Mouse (Mus musculus): ENCODE measurements at regions not wholly inside any gene's neighbourhood (a gene's known extent, or its start where the extent isn't known, plus 50 kb on each side); places are given as distances from the start of the nearest gene placed in this dataset.

DNA sequence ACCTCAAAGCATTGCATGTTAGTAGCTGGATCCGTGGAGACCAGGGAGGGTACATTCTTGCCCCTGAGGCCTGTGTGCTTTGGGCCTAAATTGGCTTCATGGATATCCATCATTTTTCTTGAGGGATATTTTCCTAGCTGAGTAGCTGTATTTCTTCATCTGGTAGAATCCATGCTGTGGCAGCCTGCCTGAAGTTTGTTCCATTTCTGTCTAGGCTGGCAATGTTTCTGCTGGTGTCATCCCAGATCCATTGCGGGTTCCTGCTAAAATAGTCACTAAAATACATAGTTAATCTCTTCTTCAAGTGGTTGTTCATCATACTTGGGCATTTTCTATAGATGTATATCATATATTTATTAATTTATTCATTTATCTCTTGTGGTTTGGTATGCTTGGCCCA, 253.7 kb downstream of the Olfm4 start:
- 82% methylated on average over 2 of the region's 2 CpGs for WGBS
- Histone ChIP-seq H3K9me3 (ENCODE audit: low read length) (no peaks in the 10 kb centered on the region), H3K4me2 (ENCODE audit: low read depth, low read length) (no peak overlapping the region), H3K4me3 (ENCODE audit: low read length) (no peak overlapping the region), H3K9ac (replicated peaks; ENCODE audit: low read length) (no peak overlapping the region), H3K27ac (no peak overlapping the region), H3K36me3 (ENCODE audit: insufficient read depth, low read length) (no peaks in the 10 kb centered on the region), H3K4me1 (ENCODE audit: insufficient read depth, low read length) (no peaks in the 10 kb centered on the region), H3K27me3 (ENCODE audit: insufficient read depth, low read length) (no peaks in the 10 kb centered on the region)
- TF ChIP-seq CTCF (IDR thresholded peaks at IDR 0.05; ENCODE audit: low read depth): no peak
- ATAC-seq (no peak), DNase-seq (ENCODE audit: low spot score) (no peak)

DNA sequence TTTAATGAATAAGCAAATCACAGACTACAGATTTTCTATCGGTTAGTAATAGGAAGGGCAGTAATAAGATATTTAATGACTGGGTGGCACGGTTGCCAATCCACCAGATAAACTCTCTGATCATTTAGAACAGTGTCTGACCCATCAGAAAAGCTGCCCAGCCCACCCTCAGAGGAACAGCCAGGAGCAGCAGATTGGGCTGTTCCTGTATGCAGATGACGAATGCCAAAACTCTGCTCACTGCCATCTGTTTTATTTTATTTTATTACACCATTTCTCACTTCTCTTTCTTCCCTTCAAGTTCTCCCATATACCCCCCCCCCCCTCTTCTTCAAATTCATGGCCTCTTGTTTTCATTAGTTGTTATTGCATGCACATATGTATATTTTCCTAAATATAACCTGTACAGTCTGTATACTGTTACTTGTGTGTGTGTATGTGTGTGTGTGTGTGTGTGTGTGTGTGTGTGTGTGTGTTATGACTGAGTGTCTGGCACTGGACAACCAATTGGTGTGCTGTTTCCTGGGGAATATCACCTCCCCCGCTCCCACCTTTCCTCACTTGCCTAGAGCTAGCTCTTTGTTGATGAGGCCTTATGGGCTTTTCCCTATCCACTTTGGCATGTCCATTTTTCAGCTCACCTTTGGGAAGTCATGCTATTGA, 260.9 kb downstream of the Olfm4 start:
- Histone ChIP-seq H3K4me3 (ENCODE audit: low read length) (no peak overlapping the region), H3K4me1 (ENCODE audit: insufficient read depth, low read length) (no peaks in the 10 kb centered on the region), H3K9ac (replicated peaks; ENCODE audit: low read length) (no peak overlapping the region), H3K36me3 (ENCODE audit: insufficient read depth, low read length) (no peaks in the 10 kb centered on the region), H3K4me2 (ENCODE audit: low read depth, low read length) (no peak overlapping the region), H3K27me3 (ENCODE audit: insufficient read depth, low read length) (no peaks in the 10 kb centered on the region), H3K9me3 (ENCODE audit: low read length) (no peaks in the 10 kb centered on the region), H3K27ac (no peak overlapping the region)
- DNase-seq (ENCODE audit: low spot score): no peak
- 73% methylated on average over 4 of the region's 4 CpGs for WGBS
- no peak for ATAC-seq
- no peak for TF ChIP-seq CTCF (IDR thresholded peaks at IDR 0.05; ENCODE audit: low read depth)

DNA sequence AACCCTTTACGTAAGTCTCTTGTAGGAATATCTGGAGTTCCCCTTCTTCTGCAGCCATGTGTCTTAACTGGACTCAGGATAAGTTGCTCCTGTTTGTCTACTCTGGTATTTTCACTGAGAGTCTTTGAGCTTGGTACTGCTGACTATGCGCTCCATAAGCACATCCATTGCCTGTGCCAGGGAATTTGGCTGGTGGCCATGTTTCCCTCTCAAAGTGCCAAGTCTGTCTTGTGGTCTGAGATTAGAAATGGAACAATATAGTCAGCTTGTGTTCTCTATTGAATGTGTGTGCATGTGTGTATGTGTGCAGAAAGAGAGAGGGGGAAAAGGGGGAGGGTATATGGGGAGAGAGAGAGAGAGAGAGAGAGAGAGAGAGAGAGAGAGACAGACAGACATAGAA, 263.7 kb downstream of the Olfm4 start:
- DNase-seq (ENCODE audit: low spot score) (peak; percentile 59), ATAC-seq (peak; percentile 38; the same call in 1 of the 2 replicates)
- TF ChIP-seq CTCF (IDR thresholded peaks at IDR 0.05; ENCODE audit: low read depth): no peak
- Histone ChIP-seq H3K9me3 (ENCODE audit: low read length) (no peaks in the 10 kb centered on the region), H3K4me3 (ENCODE audit: low read length) (no peak overlapping the region), H3K4me2 (ENCODE audit: low read depth, low read length) (no peak overlapping the region), H3K9ac (replicated peaks; ENCODE audit: low read length) (no peak overlapping the region), H3K27ac (no peak overlapping the region), H3K27me3 (ENCODE audit: insufficient read depth, low read length) (no peaks in the 10 kb centered on the region), H3K4me1 (ENCODE audit: insufficient read depth, low read length) (no peaks in the 10 kb centered on the region), H3K36me3 (ENCODE audit: insufficient read depth, low read length) (no peaks in the 10 kb centered on the region)
- 58% methylated on average over 2 of the region's 2 CpGs for WGBS

DNA sequence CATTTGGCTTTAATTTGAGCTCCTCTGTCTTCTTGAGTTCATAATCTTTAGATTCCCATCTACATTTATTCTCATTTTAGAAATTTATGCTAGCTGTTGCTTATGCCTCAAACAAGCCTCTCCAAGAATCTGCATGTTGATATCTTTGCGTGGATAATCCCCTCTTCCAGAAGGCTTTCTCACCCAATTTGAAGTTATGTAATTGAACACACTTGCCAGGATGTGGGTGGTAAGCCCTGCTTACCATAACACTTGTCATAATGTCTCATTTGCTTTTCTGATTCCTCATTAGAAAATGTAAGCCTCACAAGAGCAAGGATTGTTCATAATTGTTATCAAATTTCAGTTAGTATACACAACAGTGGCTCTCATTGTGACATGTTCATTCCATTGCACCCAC, 266.0 kb downstream of the Olfm4 start:
- no peak for ATAC-seq
- Histone ChIP-seq H3K36me3 (ENCODE audit: insufficient read depth, low read length) (no peaks in the 10 kb centered on the region), H3K4me2 (ENCODE audit: low read depth, low read length) (no peak overlapping the region), H3K4me3 (ENCODE audit: low read length) (no peak overlapping the region), H3K27ac (no peak overlapping the region), H3K27me3 (ENCODE audit: insufficient read depth, low read length) (no peaks in the 10 kb centered on the region), H3K9ac (replicated peaks; ENCODE audit: low read length) (no peak overlapping the region), H3K4me1 (ENCODE audit: insufficient read depth, low read length) (no peaks in the 10 kb centered on the region), H3K9me3 (ENCODE audit: low read length) (no peaks in the 10 kb centered on the region)
- DNase-seq (ENCODE audit: low spot score): no peak
- no peak for TF ChIP-seq CTCF (IDR thresholded peaks at IDR 0.05; ENCODE audit: low read depth)
- 76% methylated on average over 1 of the region's 1 CpGs for WGBS

DNA sequence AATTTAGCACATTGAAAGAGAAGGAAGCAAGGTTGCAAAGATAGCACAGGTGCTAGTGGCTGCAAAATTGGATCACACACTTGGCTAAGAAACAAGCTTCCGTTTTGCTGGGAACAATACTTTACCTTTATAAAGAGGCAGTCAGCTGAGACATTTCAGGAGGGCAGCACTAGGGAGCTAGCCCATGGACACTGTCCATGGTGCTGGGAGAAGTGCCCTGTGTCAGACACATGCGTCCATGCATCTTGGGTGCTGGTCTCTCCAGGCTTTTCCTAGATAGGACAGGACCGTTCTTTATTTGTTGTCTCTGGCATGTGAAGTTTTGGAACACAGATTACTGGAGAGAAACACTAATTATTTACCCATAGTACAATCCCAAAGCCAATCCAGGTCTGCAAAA, 273.2 kb downstream of the Olfm4 start:
- TF ChIP-seq CTCF (IDR thresholded peaks at IDR 0.05; ENCODE audit: low read depth): no peak
- no peak overlapping the region for H3K4me2 ChIP-seq (ENCODE audit: low read depth, low read length)
- H3K4me3 ChIP-seq (ENCODE audit: low read length): no peak overlapping the region
- H3K4me1 ChIP-seq (ENCODE audit: insufficient read depth, low read length): no peaks in the 10 kb centered on the region
- no peaks in the 10 kb centered on the region for H3K27me3 ChIP-seq (ENCODE audit: insufficient read depth, low read length)
- 55% methylated on average over 3 of the region's 3 CpGs for WGBS
- DNase-seq (ENCODE audit: low spot score): no peak
- H3K36me3 ChIP-seq (ENCODE audit: insufficient read depth, low read length): no peaks in the 10 kb centered on the region
- ATAC-seq: no peak
- no peaks in the 10 kb centered on the region for H3K9me3 ChIP-seq (ENCODE audit: low read length)
- no peak overlapping the region for H3K9ac ChIP-seq (replicated peaks; ENCODE audit: low read length)
- no peak overlapping the region for H3K27ac ChIP-seq

DNA sequence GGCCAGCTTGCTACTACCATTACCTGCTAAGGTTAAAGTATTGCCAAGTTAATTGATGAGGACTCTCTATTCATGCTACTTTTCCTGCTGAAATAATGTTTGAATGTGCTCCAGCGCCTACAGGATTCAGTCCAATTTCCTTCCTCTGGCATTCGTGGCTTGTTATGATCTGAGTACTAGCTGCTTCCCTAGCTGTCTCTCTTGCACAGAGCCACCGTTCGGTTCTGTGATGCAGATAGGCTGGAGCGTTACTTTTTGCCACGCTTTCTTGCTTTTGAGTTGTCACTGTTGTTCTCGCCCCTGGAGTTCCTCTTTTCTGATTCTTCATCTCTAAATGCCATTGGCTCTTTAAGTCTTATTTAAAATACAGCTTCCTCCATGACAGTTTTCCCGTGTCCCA, 279.3 kb downstream of the Olfm4 start:
- H3K36me3 ChIP-seq (ENCODE audit: insufficient read depth, low read length): no peaks in the 10 kb centered on the region
- H3K4me3 ChIP-seq (ENCODE audit: low read length): no peak overlapping the region
- H3K4me2 ChIP-seq (ENCODE audit: low read depth, low read length): no peak overlapping the region
- H3K27ac ChIP-seq: no peak overlapping the region
- H3K9me3 ChIP-seq (ENCODE audit: low read length): no peaks in the 10 kb centered on the region
- DNase-seq (ENCODE audit: low spot score): peak; percentile 23
- H3K27me3 ChIP-seq (ENCODE audit: insufficient read depth, low read length): no peaks in the 10 kb centered on the region
- no peak for ATAC-seq
- 46% methylated on average over 8 of the region's 8 CpGs for WGBS
- no peak for TF ChIP-seq CTCF (IDR thresholded peaks at IDR 0.05; ENCODE audit: low read depth)
- no peak overlapping the region for H3K9ac ChIP-seq (replicated peaks; ENCODE audit: low read length)
- no peaks in the 10 kb centered on the region for H3K4me1 ChIP-seq (ENCODE audit: insufficient read depth, low read length)

DNA sequence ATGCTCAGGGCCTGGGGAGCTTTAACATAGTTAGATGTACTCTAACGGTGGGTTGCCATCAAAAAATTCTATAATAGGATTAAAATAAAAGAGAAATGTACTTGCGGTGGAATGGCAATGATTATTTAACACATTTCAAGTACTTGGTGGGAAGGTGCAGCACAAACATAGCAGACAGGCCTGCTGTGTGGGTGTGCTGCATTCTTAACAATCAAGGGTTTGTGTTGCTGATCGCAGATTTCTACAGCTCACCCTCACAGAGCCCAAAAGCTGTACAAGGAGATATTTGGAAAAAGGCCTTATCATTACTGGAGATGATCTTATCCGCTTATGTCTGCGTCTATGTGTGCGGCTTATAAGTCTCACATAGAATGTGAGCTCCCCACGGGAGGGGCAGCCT, 281.2 kb downstream of the Olfm4 start:
- Histone ChIP-seq H3K4me2 (ENCODE audit: low read depth, low read length) (no peak overlapping the region), H3K4me3 (ENCODE audit: low read length) (no peak overlapping the region), H3K27me3 (ENCODE audit: insufficient read depth, low read length) (no peaks in the 10 kb centered on the region), H3K9me3 (ENCODE audit: low read length) (no peaks in the 10 kb centered on the region), H3K9ac (replicated peaks; ENCODE audit: low read length) (no peak overlapping the region), H3K27ac (no peak overlapping the region), H3K36me3 (ENCODE audit: insufficient read depth, low read length) (no peaks in the 10 kb centered on the region), H3K4me1 (ENCODE audit: insufficient read depth, low read length) (no peaks in the 10 kb centered on the region)
- TF ChIP-seq CTCF (IDR thresholded peaks at IDR 0.05; ENCODE audit: low read depth): no peak
- 83% methylated on average over 7 of the region's 7 CpGs for WGBS
- no peak for DNase-seq (ENCODE audit: low spot score)
- no peak for ATAC-seq

Data from hindbrain, postnatal 0 days (tissue).